Mouse (Mus musculus) midbrain, postnatal 0 days (tissue): Measurements from ENCODE around the gene Fggy. TPM values are rescaled to one million over a fixed set of nuclear protein-coding genes. Genes with fewer than 3 reads are reported as not detected.

Experiments
- ATAC-seq: fragments of 200-750 bp; cut with Nextera tagmentation; 2 replicates; pipeline ENCODE4 v1.8.0; 2017; ENCODE audit warnings: moderate number of reproducible peaks, mild to moderate bottlenecking, moderate TSS enrichment, moderate library complexity; ENCODE audit not compliant: low FRiP score
- DNase-seq: peaks from one replicate; pipeline ENCODE4 v3.0.0-alpha.2; 2015; ENCODE audit warnings: low spot score
- H3K27ac ChIP-seq: fragments of 300-500 bp; sonication (generic); 2 replicates; pipeline ENCODE4 v1.5.1; 2014; ENCODE audit warnings: low read depth, mild to moderate bottlenecking, low read length, mixed read lengths
- H3K27me3 ChIP-seq: fragments of 300-500 bp; sonication (generic); 2 replicates; pipeline ENCODE4 v1.6.1; 2014; ENCODE audit warnings: low read length, control low read depth, mixed read lengths; ENCODE audit not compliant: insufficient read depth
- H3K36me3 ChIP-seq: fragments of 300-500 bp; sonication (generic); 2 replicates; pipeline ENCODE4 v1.6.1; 2014; ENCODE audit warnings: low read length, control low read depth, mixed read lengths; ENCODE audit not compliant: insufficient read depth
- H3K4me1 ChIP-seq: fragments of 300-500 bp; sonication (generic); 2 replicates; pipeline ENCODE4 v1.6.1; 2014; ENCODE audit warnings: mild to moderate bottlenecking, control low read depth, antibody characterized with exemption, low read length, mixed read lengths; ENCODE audit not compliant: insufficient read depth
- H3K4me2 ChIP-seq: fragments of 300-500 bp; sonication (generic); 2 replicates; pipeline ENCODE4 v1.6.1; 2014; ENCODE audit warnings: low read depth, mild to moderate bottlenecking, low read length, mixed read lengths; ENCODE audit not compliant: poor library complexity, severe bottlenecking
- H3K4me3 ChIP-seq: fragments of 300-500 bp; sonication (generic); 2 replicates; pipeline ENCODE4 v1.5.1; 2014; ENCODE audit warnings: low read depth, mild to moderate bottlenecking, low read length, moderate library complexity
- H3K9ac ChIP-seq: fragments of 300-500 bp; sonication (generic); replicated peaks from 2 replicates; pipeline ENCODE4 v1.6.1; 2014; ENCODE audit warnings: mild to moderate bottlenecking, low read length, moderate library complexity, mixed read lengths; ENCODE audit not compliant: poor library complexity, severe bottlenecking
- H3K9me3 ChIP-seq: fragments of 300-500 bp; sonication (generic); 2 replicates; pipeline ENCODE4 v1.6.1; 2016; ENCODE audit warnings: low read length, control low read depth
- CTCF ChIP-seq: IDR thresholded peaks from 2 replicates; pipeline ENCODE4 v1.5.1; 2016; ENCODE audit warnings: antibody characterized with exemption, mild to moderate bottlenecking
- WGBS: fragments of 180-500 bp; shearing (Covaris S2); extraction: QIAGEN DNeasy Blood & Tissue Kit; methylation state at CpG from one replicate; pipeline ENCODE4 v1.1.7; 2014; 5-methylcytosine and 5-hydroxymethylcytosine counted together
- polyA plus RNA-seq: library from polyadenylated mRNA; unstranded; fragments of >200 nt; fragmentation: Nextera tagmentation; extraction: Ambion mirVana; gene quantifications from 2 replicates; pipeline ENCODE4 v1.2.1, GENCODE M21; 2015
- total RNA-seq: library from RNA; depleted of rRNA; stranded (reverse); fragments of >200 nt; gene quantifications from 2 replicates; pipeline ENCODE4 v1.2.3, GENCODE M21; 2014

The Fggy gene
- total and polyA plus RNA-seq, 2 experiments from 2014 or later: 5.8 to 6.2 TPM

DNA sequence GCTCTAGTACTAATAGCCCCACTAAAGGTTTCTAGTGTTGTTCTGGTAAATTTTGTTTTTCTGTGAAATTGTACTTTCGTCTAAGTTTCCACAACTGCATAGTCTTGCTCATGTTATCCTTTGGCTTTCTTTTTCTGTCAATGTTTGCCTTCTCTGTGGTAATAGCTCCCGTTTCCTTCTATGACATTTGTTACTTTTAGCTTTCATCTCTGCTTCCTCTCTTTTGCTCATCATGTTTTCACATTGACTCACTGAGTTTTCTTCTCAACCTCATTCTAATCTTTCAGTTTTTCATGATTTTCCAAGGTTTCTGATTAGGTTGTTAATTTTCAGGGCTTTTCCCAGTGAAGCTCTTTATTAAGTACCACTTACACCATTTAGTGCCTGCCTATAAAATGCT lies 129.5 kb downstream of the Fggy start:
- no peak for DNase-seq
- H3K36me3 ChIP-seq: no peaks in the 10 kb centered on the region
- no peaks in the 10 kb centered on the region for H3K27me3 ChIP-seq
- no peak for ATAC-seq
- WGBS: 86% methylated on average over 2 of the region's 2 CpGs
- H3K4me1 ChIP-seq: no peaks in the 10 kb centered on the region; the same call in 1 of the 2 replicates
- TF ChIP-seq CTCF: no peak
- H3K4me2 ChIP-seq: no peak overlapping the region
- H3K27ac ChIP-seq: no peak overlapping the region
- no peak overlapping the region for H3K4me3 ChIP-seq
- H3K9me3 ChIP-seq: no peaks in the 10 kb centered on the region
- H3K9ac ChIP-seq: no peak overlapping the region

- H3K36me3 ChIP-seq: no peaks in the 10 kb centered on the region
- no peak overlapping the region for H3K4me2 ChIP-seq
- H3K27me3 ChIP-seq: no peaks in the 10 kb centered on the region
- no peaks in the 10 kb centered on the region for H3K9me3 ChIP-seq
- H3K4me3 ChIP-seq: no peak overlapping the region
- 85% methylated on average over 5 of the region's 5 CpGs for WGBS
- ATAC-seq (no peak), DNase-seq (no peak)
- no peak overlapping the region for H3K27ac ChIP-seq
- H3K4me1 ChIP-seq: no peaks in the 10 kb centered on the region; the same call in 1 of the 2 replicates
- H3K9ac ChIP-seq: no peak overlapping the region
- no peak for TF ChIP-seq CTCF
Observed at GRCm38 (mm10) chr4:95687350-95687749, 130.0 kb downstream of the Fggy start.

GRCm38 (mm10) chr4:95688159-95688558 lies 130.9 kb downstream of the Fggy start:
- DNase-seq (no peak), ATAC-seq (no peak)
- Histone ChIP-seq H3K4me1 (no peaks in the 10 kb centered on the region; the same call in 1 of the 2 replicates), H3K4me3 (no peak overlapping the region), H3K9me3 (no peaks in the 10 kb centered on the region), H3K36me3 (no peaks in the 10 kb centered on the region), H3K9ac (no peak overlapping the region), H3K27ac (no peak overlapping the region), H3K4me2 (no peak overlapping the region), H3K27me3 (no peaks in the 10 kb centered on the region)
- TF ChIP-seq CTCF: no peak
- 91% methylated on average over 4 of the region's 4 CpGs for WGBS

DNA sequence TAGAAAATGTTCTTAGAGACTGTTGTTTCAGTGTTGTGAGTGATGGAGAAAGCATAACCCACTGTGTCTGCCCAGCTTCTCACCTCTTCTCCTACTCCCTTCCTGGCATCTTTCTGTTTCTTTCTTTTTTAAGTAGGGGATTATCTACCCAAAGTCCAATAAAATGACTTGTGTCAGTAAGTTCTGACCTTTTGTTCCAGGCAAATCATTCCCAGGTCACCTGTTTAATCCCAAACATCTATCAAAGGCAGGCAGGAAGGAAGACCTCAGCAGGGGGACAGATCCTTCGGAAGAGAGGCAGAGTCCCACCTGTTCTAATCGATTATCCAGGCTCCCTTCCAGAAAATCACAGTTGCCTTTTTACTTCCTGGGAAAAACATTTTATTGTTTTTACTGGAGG lies 143.1 kb downstream of the Fggy start:
- Histone ChIP-seq H3K4me2 (no peak overlapping the region), H3K27me3 (no peaks in the 10 kb centered on the region), H3K9ac (no peak overlapping the region), H3K27ac (no peak overlapping the region), H3K4me1 (no peaks in the 10 kb centered on the region), H3K36me3 (no peaks in the 10 kb centered on the region), H3K4me3 (no peak overlapping the region), H3K9me3 (no peaks in the 10 kb centered on the region)
- no peak for TF ChIP-seq CTCF
- ATAC-seq: no peak
- DNase-seq: no peak
- WGBS: 53% methylated on average over 2 of the region's 2 CpGs

- Histone ChIP-seq H3K9ac (no peak overlapping the region), H3K36me3 (no peaks in the 10 kb centered on the region), H3K27me3 (no peaks in the 10 kb centered on the region), H3K4me1 (no peaks in the 10 kb centered on the region), H3K4me3 (no peak overlapping the region), H3K4me2 (no peak overlapping the region), H3K27ac (no peak overlapping the region), H3K9me3 (no peaks in the 10 kb centered on the region)
- no peak for TF ChIP-seq CTCF
- ATAC-seq: no peak
- no peak for DNase-seq
- WGBS: 84% methylated on average over 5 of the region's 5 CpGs
Observed at GRCm38 (mm10) chr4:95707941-95708897, 150.9 kb downstream of the Fggy start.

DNA sequence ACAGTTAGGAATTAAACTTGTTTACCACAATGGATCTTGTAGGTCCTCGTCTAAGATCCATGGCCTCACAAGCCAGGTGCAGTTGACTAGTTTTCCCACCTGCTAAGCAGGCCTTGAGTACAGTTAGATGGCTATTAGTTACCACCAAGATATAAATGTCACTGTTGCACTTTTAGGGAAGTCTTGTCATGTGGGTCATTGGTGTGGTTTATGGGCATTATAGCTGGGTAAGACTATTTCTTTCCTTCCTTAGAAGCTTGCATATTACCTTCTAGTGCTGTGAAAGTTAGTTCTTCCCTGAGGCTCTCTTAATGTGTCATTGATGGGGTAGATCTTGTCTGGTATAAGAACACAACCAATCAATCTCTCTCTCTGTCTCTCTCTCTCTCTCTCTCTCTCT lies 152.4 kb downstream of the Fggy start:
- ATAC-seq (no peak), DNase-seq (no peak)
- H3K4me2 ChIP-seq: no peak overlapping the region
- H3K9me3 ChIP-seq: no peaks in the 10 kb centered on the region
- H3K9ac ChIP-seq: no peak overlapping the region
- no peaks in the 10 kb centered on the region for H3K27me3 ChIP-seq
- H3K36me3 ChIP-seq: no peaks in the 10 kb centered on the region
- no peak overlapping the region for H3K27ac ChIP-seq
- 84% methylated on average over 1 of the region's 1 CpGs for WGBS
- H3K4me3 ChIP-seq: no peak overlapping the region
- no peaks in the 10 kb centered on the region for H3K4me1 ChIP-seq
- no peak for TF ChIP-seq CTCF
